Mouse (Mus musculus): Measurements from ENCODE around the gene Zfp260.
"Not testable (repeated sequence)": the region's sequence is repeated elsewhere in the genome, so short reads cannot be mapped to it uniquely, and the experiment has no call there.

Zfp260 gene

DNA sequence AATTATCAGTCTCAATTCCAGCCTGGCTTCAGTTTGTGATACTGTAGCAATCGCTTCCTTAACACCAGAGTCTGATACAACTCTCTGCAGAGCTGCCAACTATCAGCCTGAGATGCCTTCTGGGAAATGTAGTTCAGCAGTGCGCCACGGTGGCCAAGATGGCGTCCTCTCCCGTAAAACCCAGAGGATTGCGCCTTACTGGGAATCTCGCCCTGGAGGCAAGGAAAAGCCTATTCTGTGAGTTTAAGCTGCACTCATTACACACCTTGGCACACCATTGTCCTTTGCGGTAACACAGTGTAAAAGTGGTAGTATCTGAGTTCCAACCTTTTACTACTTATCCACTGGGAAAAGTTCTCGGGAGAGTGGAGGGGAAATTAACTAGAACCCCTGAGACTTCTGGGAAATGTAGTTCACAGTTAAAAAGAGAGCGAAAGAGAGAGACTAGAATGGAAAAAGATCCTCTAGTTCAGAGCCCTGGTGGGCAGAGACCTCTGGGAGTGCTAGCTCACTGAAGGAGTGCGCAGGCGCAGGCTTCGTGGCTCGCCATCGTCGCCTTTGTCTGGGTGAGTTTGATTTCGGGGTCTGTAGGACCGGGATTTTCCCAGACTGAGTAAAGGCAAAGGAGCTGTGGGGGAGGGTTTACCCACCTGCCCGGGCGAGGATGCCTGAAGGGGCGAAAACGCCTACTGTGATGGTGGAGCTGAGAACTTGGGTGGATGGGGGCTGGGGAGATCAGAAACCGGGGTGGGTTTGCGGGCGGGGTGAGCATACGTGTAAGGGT is at the start of gene Zfp260:
Gene Zfp260 (plus strand): TSS at position 132 of the 784 bp plus-strand sequence.
- peak; percentile 92 for DNase-seq

DNA sequence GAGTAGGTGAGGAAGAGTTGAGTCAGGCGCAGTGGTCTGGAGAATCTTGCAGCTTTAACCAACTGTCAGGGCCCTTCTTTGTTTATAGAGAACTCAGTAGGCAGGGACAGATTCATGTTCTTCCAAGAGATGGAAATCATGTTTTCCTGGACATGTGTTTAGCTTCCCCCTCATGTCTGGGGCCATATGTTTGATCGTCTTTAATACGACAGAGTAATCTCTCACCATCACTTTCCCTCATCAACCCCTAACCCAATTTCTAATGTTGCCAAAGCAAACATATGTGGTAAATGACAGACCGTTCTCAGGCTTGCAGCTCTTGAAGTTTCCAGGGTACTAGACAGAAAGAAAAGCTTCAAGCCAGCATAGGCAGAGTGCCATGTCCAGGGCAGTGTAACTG is 46.5 kb upstream of the Zfp260 start:
- DNase-seq, result no peak

DNA sequence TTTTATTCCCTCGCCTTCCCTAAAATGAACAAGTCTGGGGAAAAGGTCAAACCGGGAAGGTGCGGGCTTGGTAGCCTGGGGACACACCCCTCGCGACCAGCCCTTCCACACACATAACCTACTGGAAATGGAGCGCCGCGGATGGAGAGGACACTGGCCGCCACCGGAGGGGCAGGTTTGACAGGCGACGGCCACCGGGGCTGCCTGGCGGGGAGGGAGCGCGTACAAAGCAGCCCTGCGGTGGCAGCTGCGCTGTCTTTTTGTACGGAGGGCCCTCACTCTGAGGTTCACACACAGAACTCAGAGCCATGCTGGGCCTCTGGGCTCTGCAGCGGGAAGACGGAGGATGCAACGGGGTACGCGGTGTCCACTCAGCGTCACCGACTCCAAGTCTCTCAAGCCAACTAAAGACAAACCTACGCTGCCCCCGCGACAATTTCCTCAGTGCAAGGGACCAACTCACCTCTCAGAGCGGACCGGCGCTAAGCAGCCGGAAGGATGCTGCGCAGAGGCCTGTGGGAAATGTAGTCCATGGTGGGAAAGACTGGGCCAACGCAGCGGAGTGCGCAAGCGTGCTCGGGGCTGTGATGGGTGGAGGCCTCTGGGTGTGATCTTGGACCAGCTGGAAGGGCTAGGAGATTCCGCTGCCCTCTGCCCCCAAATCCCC is 43.6 kb upstream of the Zfp260 start, which contains the start of gene Zfp14:
Gene Zfp14 (minus strand): TSS at position 499 of the 667 bp plus-strand sequence.
- DNase-seq, result peak; percentile 96

DNA sequence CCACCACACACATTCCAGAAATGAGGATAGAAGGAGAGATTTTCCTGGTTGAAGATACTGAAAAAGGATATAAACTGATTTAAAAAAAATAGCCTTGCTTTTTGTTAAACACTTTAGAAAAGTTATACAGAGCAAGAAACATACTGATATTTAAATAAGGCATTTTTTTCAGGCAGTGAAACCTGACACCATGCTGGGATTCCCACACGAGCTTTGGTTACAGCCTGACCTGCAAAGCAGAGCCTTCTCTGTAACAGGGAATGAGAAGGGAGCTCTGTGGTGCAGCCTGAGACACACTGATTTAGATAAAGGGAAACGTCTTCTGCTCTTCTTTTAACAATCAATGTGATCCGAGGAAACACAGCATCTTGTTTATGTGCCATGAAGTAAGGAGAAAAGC is 41.0 kb upstream of the Zfp260 start:
- DNase-seq, result no peak

DNA sequence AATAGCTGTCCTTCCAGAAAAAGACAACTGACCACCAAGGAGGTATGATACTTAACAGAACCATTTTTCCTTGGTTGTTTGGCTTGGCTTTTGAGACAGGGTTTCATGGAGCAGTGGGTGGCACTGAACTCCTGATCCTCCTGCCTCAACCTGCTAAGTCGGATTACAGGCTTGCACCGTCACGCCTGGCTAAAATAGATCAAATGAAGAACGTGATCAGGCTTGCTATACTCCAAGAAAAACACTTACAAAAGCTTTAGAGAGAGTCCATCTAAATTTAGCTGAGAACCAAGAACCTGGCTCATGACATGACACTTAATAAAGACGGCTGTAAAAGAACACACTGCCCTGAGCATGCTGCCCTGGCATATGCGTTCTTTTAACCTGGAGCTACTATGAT is 34.2 kb upstream of the Zfp260 start:
- DNase-seq, result no peak

DNA sequence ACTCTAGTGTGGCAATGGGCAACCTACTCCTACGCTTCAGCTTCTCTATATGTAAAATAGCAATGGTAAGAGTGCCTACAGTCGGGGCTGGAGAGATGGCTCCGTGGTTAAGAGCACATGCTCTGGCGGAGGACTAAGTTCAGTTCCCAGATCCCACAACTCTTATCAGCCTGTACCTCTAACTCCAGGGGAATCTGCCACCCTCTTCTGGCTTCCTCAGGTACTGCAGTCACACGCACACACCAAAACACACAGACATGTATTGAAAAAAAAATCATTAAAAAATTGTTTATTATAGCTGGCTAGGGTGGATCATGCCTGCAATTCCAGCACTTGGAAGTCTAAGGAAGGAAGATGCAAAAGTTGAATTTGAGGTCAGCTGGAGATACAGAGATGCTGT is 32.1 kb upstream of the Zfp260 start:
- DNase-seq, result no peak

DNA sequence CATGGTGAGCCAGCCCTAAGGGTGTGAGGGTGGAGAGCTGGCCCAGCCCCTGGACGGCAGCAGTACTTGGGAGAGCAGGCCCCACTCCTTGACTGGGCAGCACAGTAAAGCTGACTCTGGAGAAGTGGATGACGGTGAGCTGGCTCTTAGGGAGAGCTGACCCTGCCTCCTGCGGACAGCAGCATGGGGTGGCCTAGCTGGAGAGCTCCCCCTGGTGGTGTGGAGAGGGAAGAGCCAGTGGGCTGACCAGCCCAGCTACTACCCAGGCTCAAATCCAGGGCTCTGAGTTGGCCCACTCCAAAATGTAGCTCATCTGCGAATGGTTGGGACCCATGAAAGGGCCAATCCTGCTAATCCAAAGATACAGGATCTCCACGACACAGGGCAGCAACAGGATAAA is 30.0 kb upstream of the Zfp260 start:
- DNase-seq, result no peak

DNA sequence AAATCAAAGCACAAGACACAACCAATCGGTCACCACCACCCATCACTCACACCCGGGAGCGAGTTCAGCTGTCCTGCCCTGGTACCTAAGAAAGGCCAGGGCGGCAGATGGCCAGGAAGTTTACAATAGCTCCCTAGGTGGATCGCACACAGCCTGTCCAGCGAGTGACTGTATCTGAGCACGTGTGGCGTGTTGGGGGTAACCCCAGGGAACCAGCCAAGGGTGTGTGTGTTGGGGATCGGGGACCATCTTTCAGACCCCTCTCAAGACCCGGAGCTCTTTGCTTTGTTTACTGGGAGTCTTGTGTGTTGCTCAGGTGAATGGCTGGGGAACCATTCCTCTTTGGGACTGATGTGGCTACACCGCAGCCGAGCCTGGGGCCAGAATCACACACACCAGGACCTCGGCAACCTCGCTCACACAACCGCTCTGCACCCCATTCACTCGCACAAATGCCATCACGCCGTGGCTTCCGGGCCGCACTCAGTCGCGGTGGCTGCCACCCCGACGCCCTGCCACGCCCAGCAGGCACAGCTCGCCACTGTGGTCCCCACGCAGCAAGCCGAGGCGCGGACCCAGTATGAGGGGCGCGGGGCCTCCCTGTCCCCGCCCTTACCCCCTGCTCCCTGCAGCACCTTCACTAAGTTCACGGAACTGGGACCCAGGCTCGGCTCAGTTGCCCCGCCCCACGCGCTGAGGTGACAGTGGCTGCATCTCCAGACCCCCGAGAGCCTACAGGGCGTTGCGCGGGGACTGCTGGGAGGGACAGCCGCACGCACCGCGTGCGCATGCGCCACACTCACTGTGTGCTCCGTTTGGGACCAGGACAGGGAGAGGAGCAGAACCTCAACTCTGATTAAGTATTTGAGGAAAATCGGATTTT is 22.2 kb upstream of the Zfp260 start, which contains the start of gene Zfp82:
Gene Zfp82 (minus strand): TSS at position 755 of the 883 bp plus-strand sequence.
- DNase-seq, result peak; percentile 88

DNA sequence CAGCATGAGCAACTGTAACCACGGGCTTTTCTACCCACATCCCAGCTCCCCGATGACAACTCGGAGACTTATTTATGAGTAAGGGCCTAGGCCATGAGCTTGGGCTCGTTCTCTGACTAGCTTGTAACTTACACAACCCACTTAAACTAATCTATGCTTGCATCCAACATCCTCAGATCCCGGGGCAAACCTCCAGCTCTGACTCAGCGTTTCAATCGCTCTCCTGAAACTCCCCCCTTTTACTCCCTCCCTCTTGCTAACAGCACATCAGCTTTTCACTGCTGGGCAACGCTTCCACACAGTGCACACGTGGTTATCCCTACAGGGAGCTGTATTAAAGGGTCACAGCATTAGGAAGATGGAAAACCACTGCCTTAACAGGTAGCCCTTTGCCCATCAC is 8.1 kb upstream of the Zfp260 start:
- peak; percentile 59 for DNase-seq

DNA sequence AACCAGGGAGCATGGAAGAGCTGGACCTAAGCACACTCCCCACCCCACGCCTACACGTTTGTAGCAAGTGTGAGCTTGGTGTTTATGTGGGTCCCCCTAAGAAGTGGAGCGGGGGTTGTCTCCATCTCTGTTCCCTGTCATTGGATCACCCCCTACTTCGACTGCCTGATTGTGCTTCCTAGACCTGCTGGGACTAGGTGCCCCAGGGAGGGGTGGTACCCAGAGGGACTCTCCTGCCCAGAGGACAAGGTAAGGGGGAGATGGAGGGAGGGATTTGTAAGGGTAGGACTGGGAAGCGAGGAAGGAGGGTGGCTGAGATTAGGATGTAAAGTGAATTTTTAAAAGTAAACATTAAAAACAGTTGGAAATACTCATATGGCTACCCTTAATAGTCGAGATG is 5.2 kb upstream of the Zfp260 start:
- DNase-seq, result no peak

DNA sequence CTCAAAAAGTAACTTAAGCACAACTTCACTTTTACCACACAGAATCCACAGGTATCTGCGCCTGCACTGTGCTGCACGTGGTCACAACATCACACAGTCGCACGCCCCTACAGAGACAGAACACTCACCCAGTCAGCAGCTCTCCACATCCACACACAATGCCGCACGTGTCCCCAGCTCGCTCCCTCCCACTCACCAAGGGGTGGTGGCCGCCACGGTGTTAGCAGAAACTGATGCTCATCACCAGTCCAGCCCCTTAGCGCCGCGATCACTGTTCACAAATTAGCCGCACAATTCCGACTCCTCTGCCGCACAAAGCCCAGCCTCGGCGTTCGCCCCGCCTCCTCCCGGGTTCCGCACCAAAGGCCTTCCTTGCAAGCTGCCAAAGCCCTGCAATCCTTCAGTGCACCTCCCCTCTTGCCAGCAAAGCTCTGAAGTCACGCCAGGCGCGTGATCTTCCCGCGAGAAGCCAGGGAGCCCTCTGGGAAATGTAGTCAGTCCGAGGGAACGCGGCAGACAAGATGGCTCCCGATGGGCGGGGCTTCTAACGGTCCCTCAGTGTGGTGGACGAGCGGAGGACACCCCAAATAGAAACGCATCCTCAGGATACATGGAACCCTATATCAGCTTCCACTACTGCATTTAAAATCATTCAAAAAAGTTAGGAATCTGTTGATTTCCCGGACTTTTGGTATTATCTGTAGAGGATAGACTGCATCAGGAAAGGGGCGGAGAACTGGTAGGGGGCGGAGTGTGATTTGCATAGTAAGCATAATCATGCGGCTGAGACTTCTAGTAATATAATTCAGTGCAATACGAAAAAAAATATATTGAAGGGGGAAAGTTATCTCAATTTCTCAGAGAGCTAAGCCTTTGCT is 4.2 kb upstream of the Zfp260 start, which contains the start of the genes Gm26920 and Zfp566:
Gene Gm26920 (minus strand): TSS at position 319 of the 878 bp plus-strand sequence.
Gene Zfp566 (minus strand): TSS at position 436 of the 878 bp plus-strand sequence.
- DNase-seq, result peak; percentile 97

DNA sequence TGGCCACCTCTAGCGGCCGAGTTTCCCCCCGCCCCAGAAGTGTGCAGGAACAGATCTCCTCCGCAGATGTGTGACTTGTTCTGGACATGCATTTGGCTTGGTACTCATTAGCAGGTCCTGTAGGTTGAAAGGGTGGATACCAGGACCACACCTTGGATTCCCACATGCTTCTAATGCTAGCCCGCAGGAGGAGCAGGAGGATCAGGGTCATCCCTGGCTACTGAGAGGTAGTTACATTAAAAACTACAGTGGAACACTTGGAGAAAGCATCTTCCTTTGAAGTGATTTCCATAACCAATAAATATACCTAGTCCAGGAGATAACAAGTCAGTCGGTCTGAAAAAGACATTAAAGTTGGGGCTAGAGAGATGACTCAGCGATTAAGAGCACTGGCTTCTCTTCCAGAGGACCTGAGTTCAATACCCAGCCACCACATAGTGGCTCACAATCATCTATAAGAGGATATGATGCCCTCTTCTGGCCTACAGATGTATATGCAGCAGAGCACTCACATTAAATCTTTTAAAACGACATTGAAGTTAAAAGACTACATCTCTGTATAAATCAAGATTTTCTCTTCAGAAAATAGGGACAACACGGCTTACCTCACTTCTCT is 3.5 kb upstream of the Zfp260 start:
- DNase-seq, result no peak

DNA sequence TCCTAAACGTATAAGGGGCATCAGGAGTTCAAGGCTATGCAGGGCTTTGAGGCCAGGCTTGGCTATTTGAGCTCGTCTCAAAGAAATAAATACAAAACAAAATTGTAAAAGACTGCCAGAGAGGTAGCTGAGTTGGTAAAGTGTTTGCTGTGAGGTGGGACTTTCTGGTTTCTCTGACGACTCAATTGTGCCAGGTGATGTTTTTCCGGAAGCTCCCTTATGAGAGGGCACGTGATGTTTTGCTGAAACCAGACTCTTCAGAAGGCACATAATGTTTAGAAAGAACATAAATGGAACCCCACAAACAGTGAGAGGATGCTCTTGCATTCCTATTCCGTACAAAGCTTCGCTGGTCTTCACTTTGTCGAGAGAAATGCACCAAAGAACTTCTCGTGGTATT is 1.9 kb upstream of the Zfp260 start:
- DNase-seq, result no peak

DNA sequence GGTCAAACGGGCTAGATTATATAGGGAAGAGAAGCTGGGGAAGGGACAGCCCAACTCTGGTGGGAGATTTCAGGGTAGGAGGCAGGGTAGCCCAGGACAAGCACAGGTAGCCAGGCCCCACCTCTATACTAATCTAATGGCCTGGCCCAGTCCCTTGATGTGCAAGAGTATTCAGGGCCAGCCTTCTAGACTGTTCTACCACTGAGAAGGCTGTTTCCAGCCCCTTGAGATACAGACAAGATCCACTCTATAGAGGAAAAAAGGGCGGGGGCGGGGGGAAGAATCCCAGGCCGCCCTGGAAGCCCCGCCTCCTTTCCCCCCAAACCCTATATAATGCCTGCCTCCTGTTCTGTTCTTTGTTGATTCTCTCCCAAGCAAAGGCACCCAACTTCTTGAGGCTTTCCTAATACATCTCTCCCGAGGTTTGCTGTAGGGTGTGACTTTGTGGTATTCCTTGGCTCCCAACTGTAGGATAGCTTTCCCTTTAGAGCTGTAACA is 610 bp upstream of the Zfp260 start:
- DNase-seq, result no peak

DNA sequence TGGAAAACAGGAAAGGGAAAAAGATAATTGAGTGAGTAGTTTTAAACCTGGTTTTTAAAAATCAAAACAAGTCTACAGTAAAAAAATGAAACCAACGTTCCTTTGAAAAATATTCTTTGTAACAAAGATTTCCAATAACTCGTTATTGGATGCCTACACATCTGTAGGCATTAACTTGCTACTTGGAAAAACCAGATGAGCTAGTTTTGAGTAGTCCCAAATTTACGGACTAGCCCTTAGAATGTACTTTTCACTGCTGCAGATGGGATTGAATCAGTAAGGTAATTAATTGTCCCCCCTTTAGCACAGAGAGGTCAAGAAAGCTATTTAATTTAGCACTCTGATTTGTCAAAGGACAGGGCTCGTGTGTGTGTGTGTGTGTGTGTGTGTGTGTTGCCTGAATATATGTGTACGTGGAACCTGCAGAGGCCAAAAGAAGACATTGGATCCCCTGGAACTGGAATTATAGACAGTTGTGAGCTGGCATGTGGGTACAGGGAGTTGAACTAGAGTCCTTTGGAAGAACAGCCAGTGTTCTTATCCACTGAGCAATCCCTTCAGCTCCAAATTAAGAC is 1.1 kb downstream of the Zfp260 start:
- DNase-seq, result no peak

DNA sequence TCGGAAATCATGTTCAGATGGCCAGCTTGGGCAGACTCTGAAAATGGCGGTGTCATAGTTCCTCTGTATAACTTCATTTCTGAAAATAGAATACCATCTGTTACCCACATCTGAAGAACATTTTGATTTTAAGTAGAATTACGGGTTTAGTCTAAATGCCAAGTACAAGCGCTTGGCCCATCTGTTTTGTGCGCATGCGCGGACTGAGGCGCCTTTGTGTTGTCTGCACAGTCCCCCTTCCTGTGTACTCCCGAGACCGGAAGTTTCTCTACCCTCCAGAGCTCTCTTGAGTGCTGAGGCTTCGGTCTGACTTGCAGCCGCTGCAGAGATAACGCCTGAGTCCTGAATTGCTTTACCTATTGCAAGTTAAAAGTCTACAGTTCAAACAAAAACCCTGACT is 4.7 kb downstream of the Zfp260 start:
- DNase-seq, result peak; percentile 85

DNA sequence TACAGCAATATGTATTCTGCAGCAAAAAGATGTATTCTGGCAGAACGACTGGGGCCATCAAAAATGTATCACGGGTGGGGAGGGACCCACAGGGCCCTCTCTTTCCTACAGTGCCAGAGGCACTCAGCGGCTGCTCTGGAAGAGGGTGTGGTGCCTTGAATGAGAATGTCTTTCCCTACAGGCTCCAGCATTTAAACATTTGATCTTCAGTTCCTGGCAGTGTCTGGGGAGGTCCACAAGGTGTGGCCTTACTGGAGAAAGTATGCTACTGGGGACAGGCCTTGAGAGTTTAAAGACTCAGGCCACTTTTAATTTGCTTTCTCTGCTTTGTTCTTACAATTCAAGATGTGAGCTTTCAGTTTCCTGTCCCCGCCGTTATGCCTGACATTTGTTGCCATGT is 21.5 kb downstream of the Zfp260 start:
- DNase-seq, result no peak

DNA sequence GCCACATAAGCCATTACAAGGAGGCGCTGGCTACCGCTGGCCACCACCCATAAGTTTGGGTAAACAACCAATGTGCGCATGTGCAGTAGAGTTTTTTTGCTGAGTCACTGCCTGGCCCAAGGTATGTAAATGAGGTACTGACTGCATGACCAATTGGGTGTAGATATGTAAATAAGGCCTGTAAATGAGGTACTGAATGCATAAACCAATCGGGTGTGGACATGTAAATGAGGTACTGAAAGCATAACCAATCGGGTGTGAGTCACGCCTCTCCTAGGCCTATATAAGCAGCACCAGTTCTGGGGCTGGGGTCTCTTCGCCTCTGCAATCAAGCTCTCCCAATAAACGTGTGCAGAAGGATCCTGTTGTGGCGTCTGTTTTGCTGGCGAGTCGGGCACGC is 23.4 kb downstream of the Zfp260 start:
- DNase-seq, result not testable (repeated sequence)

DNA sequence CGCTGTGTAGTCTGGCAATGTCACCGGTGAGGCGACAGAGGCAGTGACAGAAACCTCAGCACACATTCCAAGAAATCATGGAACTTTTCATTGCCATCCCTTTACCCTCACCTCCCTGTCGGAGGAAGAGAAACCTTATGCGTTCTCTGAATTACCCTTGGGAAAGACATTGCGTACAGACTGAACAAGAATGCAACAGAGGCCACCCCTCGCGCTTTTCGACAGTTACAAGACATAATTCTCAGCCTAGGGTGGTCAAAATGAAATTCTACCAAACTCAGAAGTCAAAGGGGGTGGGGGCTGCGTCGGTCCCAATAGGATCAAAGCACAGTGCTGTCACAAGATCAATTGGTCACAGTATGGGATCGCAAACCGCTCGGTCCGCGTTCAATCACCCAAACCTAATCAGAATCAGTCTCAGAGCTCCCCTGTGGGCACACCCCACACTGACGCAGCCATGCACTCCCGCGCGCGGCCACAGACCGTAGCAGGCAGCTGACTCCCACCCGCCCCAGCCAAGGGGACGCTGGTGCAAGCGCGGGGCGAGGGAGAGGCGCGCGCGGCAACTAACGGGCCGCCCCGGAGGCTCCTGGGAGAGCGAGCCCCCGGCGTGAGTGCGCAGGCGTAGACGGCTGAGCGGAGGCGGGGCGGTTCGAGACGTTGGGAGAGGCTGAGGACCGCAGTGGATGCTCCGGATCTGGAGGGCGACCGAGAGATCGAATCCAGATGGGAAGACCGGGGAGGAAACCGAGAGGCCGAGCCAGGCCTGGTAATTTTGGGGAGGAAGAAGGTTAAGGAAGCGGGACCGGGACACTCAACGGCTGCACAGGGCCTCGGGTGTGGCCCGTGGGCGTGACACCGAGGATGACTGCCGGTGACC is 27.0 kb downstream of the Zfp260 start, which contains the start of gene Zfp382:
Gene Zfp382 (plus strand): TSS at position 635 of the 880 bp plus-strand sequence.
- peak; percentile 93 for DNase-seq

DNA sequence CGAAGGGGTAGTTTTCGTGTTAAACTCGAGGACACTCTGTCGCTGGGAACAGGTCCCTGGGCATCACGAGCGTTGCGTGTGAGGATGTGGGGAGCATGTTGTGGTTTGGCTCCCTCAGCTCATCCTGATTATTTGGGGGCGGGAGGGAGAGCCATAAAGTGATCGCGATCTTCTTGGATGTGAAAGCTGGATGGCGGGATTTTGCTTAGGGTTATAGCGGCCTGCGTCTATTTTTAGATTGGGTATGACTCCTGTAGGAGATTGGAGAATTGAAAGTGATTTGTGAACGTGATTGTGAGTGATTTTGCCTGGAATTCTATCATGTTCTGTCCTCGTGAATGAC is 27.6 kb downstream of the Zfp260 start:
- no peak for DNase-seq

Measured in right cerebral cortex, adult 18-20 months (tissue).